Mouse (Mus musculus): Measurements from ENCODE around the gene Gm3415.
"Not testable (repeated sequence)": the region's sequence is repeated elsewhere in the genome, so short reads cannot be mapped to it uniquely, and the experiment has no call there.

Gene Gm3415

DNA sequence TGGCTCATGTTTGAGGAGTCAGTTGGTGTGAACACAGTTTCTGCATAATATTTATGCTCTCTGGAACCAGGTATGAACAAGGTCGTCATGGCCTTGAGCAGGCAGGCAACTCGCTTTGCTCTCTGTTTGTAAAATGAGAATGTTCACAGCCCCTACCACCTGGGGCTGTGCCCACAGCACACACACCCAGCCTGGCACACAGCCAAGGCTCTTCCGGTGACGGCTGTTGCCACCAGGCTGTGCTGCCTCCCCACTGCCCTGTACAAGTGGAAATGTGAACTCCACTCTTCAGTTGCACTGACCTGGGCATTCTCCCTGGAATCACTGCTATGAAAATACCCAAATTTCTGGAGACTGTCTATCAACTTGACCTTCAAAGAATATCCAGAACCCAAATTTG lies 35.1 kb downstream of the Gm3415 start:
- Histone ChIP-seq H3K27me3 (ENCODE audit: control insufficient read depth, insufficient read depth, low read length, poor library complexity, severe bottlenecking) (no peaks in the 10 kb centered on the region), H3K36me3 (ENCODE audit: control insufficient read depth, insufficient read depth, low read length, poor library complexity, severe bottlenecking) (no peaks in the 10 kb centered on the region)
- DNase-seq (ENCODE audit: low read depth, low spot score): peak; percentile 51

DNA sequence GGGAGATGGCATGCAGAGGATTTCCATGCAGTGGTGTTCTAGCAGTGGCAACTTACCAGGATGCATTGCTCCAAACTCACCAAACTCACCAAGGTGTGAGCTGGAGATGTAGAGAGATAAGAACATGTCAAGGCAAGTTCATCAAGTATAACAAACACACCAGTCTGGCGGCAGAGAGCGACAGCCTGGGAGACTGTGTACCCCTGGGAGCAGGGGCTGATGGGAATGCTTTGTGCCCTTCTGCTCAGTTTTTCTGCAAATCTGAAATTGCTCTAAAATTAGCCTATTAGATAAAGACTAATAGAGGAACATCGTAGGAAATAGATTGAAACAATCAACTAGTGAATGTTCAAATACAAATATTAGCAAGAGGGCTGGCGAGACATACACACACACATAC lies 35.7 kb downstream of the Gm3415 start:
- H3K36me3 ChIP-seq (ENCODE audit: control insufficient read depth, insufficient read depth, low read length, poor library complexity, severe bottlenecking): no peaks in the 10 kb centered on the region
- no peaks in the 10 kb centered on the region for H3K27me3 ChIP-seq (ENCODE audit: control insufficient read depth, insufficient read depth, low read length, poor library complexity, severe bottlenecking)
- no peak for DNase-seq (ENCODE audit: low read depth, low spot score)

DNA sequence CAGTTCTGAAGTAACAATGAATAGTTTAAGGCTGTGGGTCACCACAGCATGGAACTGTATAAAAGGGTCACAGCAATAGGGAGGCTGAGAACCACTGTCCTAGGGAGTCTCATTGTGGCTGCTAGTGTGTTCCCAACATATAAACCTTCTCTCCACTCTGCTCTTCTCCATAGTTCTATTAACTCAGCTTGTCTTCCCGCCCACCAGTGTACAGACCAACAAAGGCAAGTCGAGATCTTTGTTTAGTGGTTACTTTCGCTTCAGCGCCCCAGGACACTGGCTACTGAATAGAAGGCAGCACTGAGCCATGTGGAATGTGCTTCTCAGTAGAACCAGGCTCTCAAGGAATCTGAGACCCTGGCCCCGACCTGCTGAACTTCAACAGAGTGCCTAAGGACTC lies 36.6 kb downstream of the Gm3415 start:
- Histone ChIP-seq H3K27me3 (ENCODE audit: control insufficient read depth, insufficient read depth, low read length, poor library complexity, severe bottlenecking) (no peaks in the 10 kb centered on the region; the same call in 1 of the 2 replicates), H3K36me3 (ENCODE audit: control insufficient read depth, insufficient read depth, low read length, poor library complexity, severe bottlenecking) (no peaks in the 10 kb centered on the region)
- no peak for DNase-seq (ENCODE audit: low read depth, low spot score)

- Histone ChIP-seq H3K36me3 (ENCODE audit: control insufficient read depth, insufficient read depth, low read length, poor library complexity, severe bottlenecking) (no peaks in the 10 kb centered on the region), H3K27me3 (ENCODE audit: control insufficient read depth, insufficient read depth, low read length, poor library complexity, severe bottlenecking) (no peaks in the 10 kb centered on the region; the same call in 1 of the 2 replicates)
- peak; percentile 35 for DNase-seq (ENCODE audit: low read depth, low spot score)
Observed at GRCm38 (mm10) chr5:146596612-146597502, 40.9 kb downstream of the Gm3415 start.

DNA sequence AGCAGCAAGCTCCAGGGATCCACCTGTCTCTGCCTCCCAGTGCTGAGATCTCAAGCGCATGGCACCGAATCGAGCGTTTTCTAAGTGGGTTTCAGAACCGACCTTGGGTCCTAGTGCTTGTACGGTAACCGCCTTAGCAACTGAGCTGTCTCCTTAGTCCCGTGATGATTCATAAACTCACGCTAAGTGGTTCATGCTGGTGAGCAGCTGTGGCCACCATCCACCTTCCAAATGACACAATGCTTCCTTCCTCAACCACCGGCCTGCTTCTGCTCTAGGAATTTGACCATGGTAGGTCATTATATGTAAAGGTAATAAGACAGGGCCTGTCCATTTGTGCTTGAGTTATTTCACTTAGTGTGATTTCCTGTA lies 41.6 kb downstream of the Gm3415 start:
- DNase-seq (ENCODE audit: low read depth, low spot score): no peak
- H3K36me3 ChIP-seq (ENCODE audit: control insufficient read depth, insufficient read depth, low read length, poor library complexity, severe bottlenecking): no peaks in the 10 kb centered on the region
- no peaks in the 10 kb centered on the region; the same call in 1 of the 2 replicates for H3K27me3 ChIP-seq (ENCODE audit: control insufficient read depth, insufficient read depth, low read length, poor library complexity, severe bottlenecking)

GRCm38 (mm10) chr5:146598215-146599119 lies 42.5 kb downstream of the Gm3415 start:
- no peak for DNase-seq (ENCODE audit: low read depth, low spot score)

GRCm38 (mm10) chr5:146599216-146599615 lies 43.3 kb downstream of the Gm3415 start:
- H3K36me3 ChIP-seq (ENCODE audit: control insufficient read depth, insufficient read depth, low read length, poor library complexity, severe bottlenecking); H3K27me3 ChIP-seq (ENCODE audit: control insufficient read depth, insufficient read depth, low read length, poor library complexity, severe bottlenecking); DNase-seq (ENCODE audit: low read depth, low spot score): not testable (repeated sequence)

More at GRCm38 (mm10) chr5:146598215-146599119, 42.5 kb downstream of the Gm3415 start:
- no peaks in the 10 kb centered on the region; the same call in 1 of the 2 replicates for H3K27me3 ChIP-seq (ENCODE audit: control insufficient read depth, insufficient read depth, low read length, poor library complexity, severe bottlenecking)
- H3K36me3 ChIP-seq (ENCODE audit: control insufficient read depth, insufficient read depth, low read length, poor library complexity, severe bottlenecking): no peaks in the 10 kb centered on the region

- no peak for DNase-seq (ENCODE audit: low read depth, low spot score)
- Histone ChIP-seq H3K36me3 (ENCODE audit: control insufficient read depth, insufficient read depth, low read length, poor library complexity, severe bottlenecking) (no peaks in the 10 kb centered on the region), H3K27me3 (ENCODE audit: control insufficient read depth, insufficient read depth, low read length, poor library complexity, severe bottlenecking) (no peaks in the 10 kb centered on the region; the same call in 1 of the 2 replicates)
Observed at GRCm38 (mm10) chr5:146599970-146600369, 44.0 kb downstream of the Gm3415 start.

DNA sequence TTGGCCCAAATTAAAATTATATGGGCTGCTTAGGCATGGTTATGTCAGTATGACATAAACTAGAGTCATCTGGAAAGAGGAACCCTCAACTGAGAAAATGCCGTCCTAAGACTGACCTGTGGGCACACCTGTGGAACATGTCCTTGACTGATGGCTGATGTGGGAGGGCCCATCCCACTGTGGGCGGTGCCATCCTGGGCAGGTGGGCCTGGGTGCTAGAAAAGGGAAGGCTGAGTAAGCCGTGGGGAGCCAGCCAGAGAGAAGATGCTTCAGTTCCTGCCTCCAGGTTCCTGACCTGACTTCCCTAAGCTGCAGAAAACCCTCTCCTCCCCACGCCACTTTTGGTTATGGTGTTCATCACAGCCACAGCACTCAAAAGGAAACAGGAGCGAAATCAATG lies 50.3 kb downstream of the Gm3415 start:
- Histone ChIP-seq H3K27me3 (ENCODE audit: control insufficient read depth, insufficient read depth, low read length, poor library complexity, severe bottlenecking) (no peaks in the 10 kb centered on the region), H3K36me3 (ENCODE audit: control insufficient read depth, insufficient read depth, low read length, poor library complexity, severe bottlenecking) (no peaks in the 10 kb centered on the region)
- no peak for DNase-seq (ENCODE audit: low read depth, low spot score)

DNA sequence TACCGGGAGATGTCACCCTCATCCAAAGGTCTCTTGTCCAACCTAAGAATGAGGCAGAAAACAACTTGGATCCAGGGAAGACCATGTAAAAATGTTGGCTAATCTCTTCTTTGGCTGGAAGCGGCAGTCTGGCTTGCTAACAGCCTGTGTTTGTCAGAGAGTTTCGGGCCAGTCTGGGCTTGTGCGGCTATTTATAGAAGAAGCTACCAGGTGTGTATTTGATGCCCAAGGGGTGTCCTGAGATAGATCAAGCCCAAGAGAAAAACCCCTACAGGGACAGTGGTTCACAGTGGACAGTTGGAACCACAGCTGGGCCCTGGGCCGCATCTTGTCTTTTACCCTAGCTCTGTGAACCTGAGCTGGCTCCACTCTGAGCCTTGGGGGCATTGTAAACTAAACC lies 51.0 kb downstream of the Gm3415 start:
- H3K36me3 ChIP-seq (ENCODE audit: control insufficient read depth, insufficient read depth, low read length, poor library complexity, severe bottlenecking): no peaks in the 10 kb centered on the region
- H3K27me3 ChIP-seq (ENCODE audit: control insufficient read depth, insufficient read depth, low read length, poor library complexity, severe bottlenecking): no peaks in the 10 kb centered on the region
- no peak for DNase-seq (ENCODE audit: low read depth, low spot score)

- DNase-seq (ENCODE audit: low read depth, low spot score): peak; percentile 16
- Histone ChIP-seq H3K36me3 (ENCODE audit: control insufficient read depth, insufficient read depth, low read length, poor library complexity, severe bottlenecking) (no peaks in the 10 kb centered on the region), H3K27me3 (ENCODE audit: control insufficient read depth, insufficient read depth, low read length, poor library complexity, severe bottlenecking) (no peaks in the 10 kb centered on the region)
Observed at GRCm38 (mm10) chr5:146607816-146608215, 51.9 kb downstream of the Gm3415 start.

Data from splenic B cell, adult 2 months (primary cell).